Mouse (Mus musculus): ENCODE results near the gene Rtn4r. TPM values are rescaled to one million over a fixed set of nuclear protein-coding genes. Genes with fewer than 3 reads are reported as not detected.
A peak's percentile ranks its signal among the peaks of the same experiment; 100 is the strongest.

Gene Rtn4r
- total and polyA plus RNA-seq, 2 experiments from 2014 or later = 1.5 to 1.9 TPM

- Histone ChIP-seq H3K27me3 (ENCODE audit: control insufficient read depth, insufficient read depth, low read length) (0 out of 2 replicates have a peak, but pooled peaks cover 3% of the 10 kb centered on the region), H3K9me3 (replicated peaks; ENCODE audit: control insufficient read depth, low read length) (no peaks in the 10 kb centered on the region), H3K36me3 (replicated peaks; ENCODE audit: control insufficient read depth, insufficient read depth, low read length) (no peaks in the 10 kb centered on the region), H3K4me2 (ENCODE audit: low read depth, low read length) (no peak overlapping the region), H3K4me3 (ENCODE audit: low read depth, low read length) (no peak overlapping the region), H3K9ac (replicated peaks; ENCODE audit: low read depth, low read length) (no peak overlapping the region), H3K4me1 (ENCODE audit: control insufficient read depth, insufficient read depth) (peaks cover 3% of the 10 kb centered on the region; the same call in 1 of the 2 replicates), H3K27ac (ENCODE audit: low read depth) (no peak overlapping the region)
- DNase-seq (ENCODE audit: low spot score) = no peak
- ATAC-seq (ENCODE audit: insufficient read depth, low read depth) = no peak
- TF ChIP-seq CTCF (IDR thresholded peaks at IDR 0.05; ENCODE audit: low read depth) = no peak
- TF ChIP-seq EP300 (IDR thresholded peaks at IDR 0.05; ENCODE audit: low read depth) = no peak
- 75% methylated on average over 4 of the region's 4 CpGs for WGBS
Measured at GRCm38 (mm10) chr16:18116467-18116866, 11.0 kb upstream of the Rtn4r start.

GRCm38 (mm10) chr16:18118285-18118684 is 9.2 kb upstream of the Rtn4r start:
- 64% methylated on average over 3 of the region's 3 CpGs for WGBS
- no peaks in the 10 kb centered on the region for H3K9me3 ChIP-seq (replicated peaks; ENCODE audit: control insufficient read depth, low read length)
- no peak for ATAC-seq (ENCODE audit: insufficient read depth, low read depth)
- no peak overlapping the region for H3K9ac ChIP-seq (replicated peaks; ENCODE audit: low read depth, low read length)
- 0 out of 2 replicates have a peak, but pooled peaks cover 3% of the 10 kb centered on the region for H3K27me3 ChIP-seq (ENCODE audit: control insufficient read depth, insufficient read depth, low read length)
- no peaks in the 10 kb centered on the region for H3K36me3 ChIP-seq (replicated peaks; ENCODE audit: control insufficient read depth, insufficient read depth, low read length)
- no peak overlapping the region for H3K4me2 ChIP-seq (ENCODE audit: low read depth, low read length)
- no peak overlapping the region for H3K4me3 ChIP-seq (ENCODE audit: low read depth, low read length)
- no peak overlapping the region for H3K27ac ChIP-seq (ENCODE audit: low read depth)
- H3K4me1 ChIP-seq (ENCODE audit: control insufficient read depth, insufficient read depth) = no peaks in the 10 kb centered on the region
- TF ChIP-seq EP300 (IDR thresholded peaks at IDR 0.05; ENCODE audit: low read depth) (no peak), CTCF (IDR thresholded peaks at IDR 0.05; ENCODE audit: low read depth) (no peak)
- no peak for DNase-seq (ENCODE audit: low spot score)

- ATAC-seq (ENCODE audit: insufficient read depth, low read depth) = no peak; the same call in 1 of the 2 replicates
- TF ChIP-seq CTCF (IDR thresholded peaks at IDR 0.05; ENCODE audit: low read depth) (peak; percentile 81), EP300 (IDR thresholded peaks at IDR 0.05; ENCODE audit: low read depth) (no peak)
Measured at GRCm38 (mm10) chr16:18119031-18119730, 8.3 kb upstream of the Rtn4r start.

GRCm38 (mm10) chr16:18122740-18123139 is 4.7 kb upstream of the Rtn4r start:
- no peak overlapping the region for H3K9ac ChIP-seq (replicated peaks; ENCODE audit: low read depth, low read length)
- no peak for ATAC-seq (ENCODE audit: insufficient read depth, low read depth)
- no peak overlapping the region for H3K27ac ChIP-seq (ENCODE audit: low read depth)
- no peaks in the 10 kb centered on the region for H3K36me3 ChIP-seq (replicated peaks; ENCODE audit: control insufficient read depth, insufficient read depth, low read length)
- peaks cover 19% of the 10 kb centered on the region for H3K27me3 ChIP-seq (ENCODE audit: control insufficient read depth, insufficient read depth, low read length)
- no peak overlapping the region for H3K4me3 ChIP-seq (ENCODE audit: low read depth, low read length)
- no peaks in the 10 kb centered on the region for H3K9me3 ChIP-seq (replicated peaks; ENCODE audit: control insufficient read depth, low read length)
- no peak for DNase-seq (ENCODE audit: low spot score)
- no peak overlapping the region for H3K4me2 ChIP-seq (ENCODE audit: low read depth, low read length)
- TF ChIP-seq EP300 (IDR thresholded peaks at IDR 0.05; ENCODE audit: low read depth) = no peak
- WGBS = 77% methylated on average over 2 of the region's 2 CpGs
- H3K4me1 ChIP-seq (ENCODE audit: control insufficient read depth, insufficient read depth) = no peaks in the 10 kb centered on the region

More at GRCm38 (mm10) chr16:18119031-18119730, 8.3 kb upstream of the Rtn4r start:
- H3K4me2 ChIP-seq (ENCODE audit: low read depth, low read length) = no peak overlapping the region
- peak; percentile 72 for DNase-seq (ENCODE audit: low spot score)
- H3K4me3 ChIP-seq (ENCODE audit: low read depth, low read length) = no peak overlapping the region
- WGBS = 19% methylated on average over 8 of the region's 8 CpGs
- H3K36me3 ChIP-seq (replicated peaks; ENCODE audit: control insufficient read depth, insufficient read depth, low read length) = no peaks in the 10 kb centered on the region
- 0 out of 2 replicates have a peak, but pooled peaks cover 3% of the 10 kb centered on the region for H3K27me3 ChIP-seq (ENCODE audit: control insufficient read depth, insufficient read depth, low read length)
- H3K4me1 ChIP-seq (ENCODE audit: control insufficient read depth, insufficient read depth) = no peaks in the 10 kb centered on the region
- H3K27ac ChIP-seq (ENCODE audit: low read depth) = no peak overlapping the region
- H3K9ac ChIP-seq (replicated peaks; ENCODE audit: low read depth, low read length) = no peak overlapping the region
- H3K9me3 ChIP-seq (replicated peaks; ENCODE audit: control insufficient read depth, low read length) = no peaks in the 10 kb centered on the region

GRCm38 (mm10) chr16:18123471-18123870 is 4.0 kb upstream of the Rtn4r start:
- Histone ChIP-seq H3K27me3 (ENCODE audit: control insufficient read depth, insufficient read depth, low read length) (peaks cover 27% of the 10 kb centered on the region), H3K9me3 (replicated peaks; ENCODE audit: control insufficient read depth, low read length) (no peaks in the 10 kb centered on the region), H3K4me1 (ENCODE audit: control insufficient read depth, insufficient read depth) (no peaks in the 10 kb centered on the region), H3K4me3 (ENCODE audit: low read depth, low read length) (no peak overlapping the region), H3K4me2 (ENCODE audit: low read depth, low read length) (no peak overlapping the region), H3K36me3 (replicated peaks; ENCODE audit: control insufficient read depth, insufficient read depth, low read length) (no peaks in the 10 kb centered on the region), H3K27ac (ENCODE audit: low read depth) (no peak overlapping the region), H3K9ac (replicated peaks; ENCODE audit: low read depth, low read length) (no peak overlapping the region)
- no peak for ATAC-seq (ENCODE audit: insufficient read depth, low read depth)
- 44% methylated on average over 1 of the region's 1 CpGs for WGBS
- no peak for DNase-seq (ENCODE audit: low spot score)
- TF ChIP-seq EP300 (IDR thresholded peaks at IDR 0.05; ENCODE audit: low read depth) (no peak), CTCF (IDR thresholded peaks at IDR 0.05; ENCODE audit: low read depth) (no peak)

- Histone ChIP-seq H3K9me3 (replicated peaks; ENCODE audit: control insufficient read depth, low read length) (no peaks in the 10 kb centered on the region), H3K9ac (replicated peaks; ENCODE audit: low read depth, low read length) (no peak overlapping the region), H3K4me2 (ENCODE audit: low read depth, low read length) (no peak overlapping the region), H3K27ac (ENCODE audit: low read depth) (no peak overlapping the region), H3K27me3 (ENCODE audit: control insufficient read depth, insufficient read depth, low read length) (peaks cover 32% of the 10 kb centered on the region), H3K4me3 (ENCODE audit: low read depth, low read length) (no peak overlapping the region), H3K4me1 (ENCODE audit: control insufficient read depth, insufficient read depth) (no peaks in the 10 kb centered on the region), H3K36me3 (replicated peaks; ENCODE audit: control insufficient read depth, insufficient read depth, low read length) (no peaks in the 10 kb centered on the region)
- no peak for DNase-seq (ENCODE audit: low spot score)
- TF ChIP-seq EP300 (IDR thresholded peaks at IDR 0.05; ENCODE audit: low read depth) (no peak), CTCF (IDR thresholded peaks at IDR 0.05; ENCODE audit: low read depth) (no peak)
- 73% methylated on average over 4 of the region's 4 CpGs for WGBS
- no peak for ATAC-seq (ENCODE audit: insufficient read depth, low read depth)
Measured at GRCm38 (mm10) chr16:18124040-18124439, 3.4 kb upstream of the Rtn4r start.
